Mouse (Mus musculus) gastrocnemius, adult 8-10 months (tissue): ENCODE measurements around the gene Gsg1. TPM values are rescaled to one million over a fixed set of nuclear protein-coding genes. Genes with fewer than 3 reads are reported as not detected.

Source experiments
- DNase-seq, 2 experiments: peaks; one replicate each; pipeline ENCODE4 v3.0.0; 2022; ENCODE audit warnings: low spot score in 2 of 2
- total RNA-seq, 4 experiments: library from RNA; stranded (reverse); gene quantifications; 2 replicates each; pipeline ENCODE4 v1.2.4; 2022

Gene Gsg1
- total RNA-seq, 4 experiments from 2014 or later = not detected

DNA sequence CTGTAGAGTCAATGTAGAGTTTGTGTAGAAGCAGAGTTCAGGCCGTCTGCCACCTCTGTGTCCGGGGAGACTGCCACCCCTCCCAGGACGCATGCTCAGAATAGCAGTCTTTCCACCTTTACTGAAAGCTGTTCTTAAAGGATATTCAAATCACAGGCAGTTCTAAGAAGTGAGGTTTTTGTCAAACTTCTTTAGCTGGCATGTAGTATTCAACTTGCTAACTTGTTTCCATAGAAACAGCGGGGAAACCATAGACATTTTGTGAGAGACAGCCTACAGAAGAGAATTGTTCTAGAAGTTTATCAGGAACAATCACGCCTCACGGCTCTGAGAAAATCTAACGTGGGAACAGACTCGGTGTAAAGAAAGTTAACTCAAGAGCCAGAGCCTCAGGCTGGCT is 47.2 kb downstream of the Gsg1 start:
- no peak for DNase-seq

DNA sequence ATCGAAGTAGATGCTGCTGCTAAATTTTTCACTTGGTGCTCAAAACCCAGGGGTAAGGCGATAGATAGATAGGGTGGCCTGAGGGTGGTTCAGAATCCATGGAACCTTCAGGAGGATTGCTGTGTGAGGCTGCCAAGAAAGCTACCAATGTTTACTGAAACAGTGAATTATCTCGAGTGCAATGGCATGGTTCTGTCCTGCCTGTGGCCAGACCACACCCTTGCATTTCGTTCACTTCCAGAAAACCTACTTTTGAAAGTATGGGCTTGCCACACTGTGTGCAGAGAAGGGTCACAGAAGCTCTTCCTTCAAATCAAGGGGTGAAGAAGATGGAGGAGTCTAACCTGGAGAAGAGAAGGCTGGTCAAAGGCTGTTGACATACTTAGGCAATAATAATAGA is 48.3 kb downstream of the Gsg1 start:
- no peak for DNase-seq

DNA sequence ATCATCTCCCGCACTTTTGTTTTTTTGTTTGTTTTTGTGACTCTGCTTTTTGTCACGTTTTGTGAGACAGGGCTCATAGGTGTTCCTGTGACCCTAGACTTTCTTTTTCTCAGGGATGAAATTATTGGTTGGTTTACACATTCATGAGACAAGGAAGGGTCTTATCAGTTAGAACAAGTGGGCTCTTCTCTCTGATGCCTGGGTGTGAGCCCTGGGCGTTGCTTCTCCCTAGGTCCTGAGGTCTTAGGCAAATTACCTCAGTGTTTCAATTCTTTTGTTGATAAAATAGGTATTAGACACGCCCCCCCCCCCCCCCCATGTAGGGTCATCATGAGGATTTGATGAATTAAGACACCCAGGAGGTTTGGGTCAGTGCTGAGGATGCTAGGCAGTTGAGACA is 49.3 kb downstream of the Gsg1 start:
- DNase-seq = no peak

DNA sequence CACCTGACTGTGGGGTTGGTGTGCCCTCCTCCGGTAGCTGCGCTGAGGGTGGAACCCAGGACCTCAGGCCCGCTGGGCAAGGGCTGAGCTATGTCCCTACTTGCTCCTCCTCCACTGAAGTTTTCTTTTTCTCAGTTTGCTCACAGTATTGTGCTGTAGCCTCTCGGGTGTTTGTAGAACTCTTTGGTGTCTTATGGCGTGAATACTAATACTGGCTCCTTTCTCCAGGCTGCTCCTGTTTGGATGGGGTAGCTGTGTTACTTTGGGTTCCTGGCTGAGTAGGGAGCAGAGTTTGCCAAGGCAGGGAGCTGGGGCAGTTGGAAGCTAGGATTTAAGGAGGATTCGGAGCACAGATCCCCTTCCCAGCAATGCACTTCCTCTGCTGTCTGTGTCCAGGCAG is 50.4 kb downstream of the Gsg1 start:
- DNase-seq = no peak

DNA sequence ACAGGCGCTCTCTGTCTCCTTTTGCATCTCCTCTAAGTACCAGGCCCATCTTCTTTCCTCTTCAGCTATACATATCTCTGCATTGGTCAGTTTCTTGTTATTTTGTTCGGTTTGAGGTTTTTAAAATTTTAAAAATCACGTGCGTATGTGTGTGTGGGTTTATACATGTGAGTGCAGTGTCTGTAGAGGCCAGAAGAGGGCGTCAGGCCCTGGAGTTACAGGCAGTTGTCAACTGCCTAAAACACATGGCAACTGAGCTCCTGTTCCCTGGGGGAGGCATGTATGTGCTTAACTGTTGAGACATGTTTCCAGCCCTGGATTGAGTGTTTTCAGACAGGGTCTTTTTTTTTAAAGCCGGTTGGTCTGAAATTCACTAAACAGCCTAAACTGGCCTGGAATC is 51.5 kb downstream of the Gsg1 start:
- DNase-seq = no peak

DNA sequence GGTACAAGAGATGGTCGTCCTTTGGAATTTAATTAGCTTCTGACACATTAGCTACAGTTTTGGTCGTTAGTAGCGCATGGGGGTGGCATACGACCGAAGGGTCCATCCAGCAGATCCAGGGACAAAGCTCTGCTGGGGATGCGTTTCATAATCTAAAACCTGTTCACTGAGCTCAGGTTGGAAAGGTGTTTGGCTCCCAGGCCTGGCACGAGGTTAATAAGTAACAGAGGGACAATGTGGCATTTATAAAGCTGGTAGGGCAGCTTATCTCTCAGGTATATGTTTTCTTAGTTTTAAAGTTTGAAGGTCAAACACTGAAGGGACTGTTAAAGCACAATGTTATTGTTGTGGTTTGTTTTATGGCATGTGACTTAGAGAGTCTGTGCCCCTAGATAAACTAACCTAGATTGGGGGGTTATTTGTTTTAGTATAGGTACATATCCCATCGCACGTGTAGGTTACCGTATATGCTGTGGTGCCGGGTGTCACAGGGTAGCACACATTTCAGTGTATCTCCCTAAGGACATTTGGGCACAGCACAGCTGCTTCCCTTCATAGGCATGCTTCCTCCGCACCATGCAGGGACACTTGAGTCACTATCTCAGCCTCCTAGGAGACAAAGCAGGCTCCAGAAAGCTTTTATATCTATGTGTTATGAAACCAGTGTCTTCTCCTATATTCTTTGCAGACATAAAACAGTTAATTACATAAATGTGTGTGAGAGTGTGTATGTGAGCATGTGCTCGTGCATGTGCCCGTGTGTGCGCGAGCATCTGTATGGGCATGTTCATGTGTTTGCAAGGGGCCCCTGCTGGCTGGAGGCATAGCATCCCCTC is 53.8 kb downstream of the Gsg1 start:
- DNase-seq = no peak

DNA sequence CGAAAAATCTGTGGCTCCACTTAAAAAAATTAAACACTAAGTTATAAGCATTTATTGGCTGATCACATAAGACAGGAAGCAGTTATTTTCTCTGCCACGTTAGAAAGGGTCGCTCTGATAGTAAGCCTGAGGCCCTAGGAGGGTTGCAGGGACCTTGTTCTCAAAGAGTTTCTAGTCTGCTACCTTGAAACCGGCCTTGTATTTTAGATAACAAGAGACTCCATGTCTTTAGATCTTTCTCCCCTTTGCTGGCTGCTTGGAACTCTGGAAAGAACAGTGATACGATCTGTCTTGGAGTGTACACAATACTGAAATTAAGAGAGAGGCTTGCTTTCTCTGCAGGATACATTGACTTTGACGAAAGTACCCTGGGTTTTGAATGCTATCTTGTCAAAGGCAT is 55.4 kb downstream of the Gsg1 start:
- DNase-seq = no peak

DNA sequence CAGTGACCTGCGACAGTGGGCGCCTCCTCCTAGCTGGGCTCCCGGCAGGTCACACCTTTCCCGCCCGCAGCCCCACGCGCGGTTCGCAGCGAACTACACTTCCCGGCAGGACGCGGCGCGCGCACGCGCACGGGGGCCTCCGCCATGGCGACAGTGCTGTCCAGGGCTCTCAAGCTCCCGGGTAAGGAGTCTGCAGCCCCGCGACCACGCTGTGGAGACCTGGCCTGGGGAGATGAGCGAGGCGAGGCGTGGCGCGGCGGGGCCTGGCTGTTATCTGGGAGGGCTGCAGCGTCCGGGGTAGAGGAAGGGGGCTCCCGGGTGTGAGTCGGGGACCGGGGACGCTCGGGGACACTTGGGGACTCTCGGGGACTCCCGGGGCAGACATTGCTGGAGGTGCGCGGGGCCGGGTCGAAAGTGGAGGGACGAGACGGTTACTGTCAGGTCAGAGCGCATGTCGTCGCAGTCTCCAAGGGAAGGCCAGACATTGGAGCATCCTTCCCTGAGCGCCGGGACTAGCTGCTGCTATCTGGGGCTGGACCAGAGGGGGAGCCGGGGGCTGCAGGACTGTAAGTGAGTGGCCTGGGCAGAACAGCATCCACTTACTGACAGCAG is 56.1 kb downstream of the Gsg1 start, which contains the start of the genes Fam234b and Hebp1:
TSS of gene Fam234b (plus strand) at position 57 of the 612 bp plus-strand sequence.
TSS of gene Hebp1 (minus strand) at position 102 of the 612 bp plus-strand sequence.
- peak; percentile 59 to 72 for DNase-seq

DNA sequence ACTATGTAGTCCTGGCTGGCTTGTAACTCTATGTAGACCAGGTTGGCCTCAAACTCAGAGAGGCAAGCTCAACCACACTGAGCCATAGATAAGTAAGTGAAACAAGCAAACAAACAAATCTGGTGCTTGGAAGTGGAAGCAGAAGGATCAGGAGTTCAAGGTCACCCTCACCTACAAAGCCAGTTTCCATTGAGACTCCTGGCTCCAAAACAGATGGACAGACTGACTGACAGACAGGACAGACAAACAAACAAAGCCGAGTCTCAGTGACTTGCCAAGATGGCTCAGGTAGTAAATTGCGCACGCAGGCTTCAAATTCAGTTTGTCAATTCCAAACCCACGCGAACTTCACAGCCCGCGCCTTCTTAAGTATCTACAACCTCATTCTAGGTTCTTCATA is 56.7 kb downstream of the Gsg1 start:
- DNase-seq = no peak

DNA sequence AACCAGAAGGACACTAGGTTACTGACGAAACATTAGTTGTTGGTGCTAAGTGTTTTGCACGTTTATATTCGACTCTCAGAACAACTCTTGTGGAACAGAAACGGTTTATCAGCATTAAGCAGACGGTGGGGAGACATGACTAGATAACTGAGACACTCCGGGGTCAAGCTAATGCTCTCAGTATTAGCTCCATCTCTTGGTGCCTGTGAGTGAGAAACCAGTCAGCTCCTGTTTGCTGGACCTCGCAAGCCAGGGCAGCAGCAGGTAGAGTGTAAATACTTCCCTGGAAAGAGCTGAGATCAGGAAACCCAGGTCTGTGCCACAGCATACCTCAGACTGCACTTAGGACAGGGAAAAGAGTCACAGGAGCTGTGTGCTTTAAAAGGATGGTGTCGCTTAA is 57.4 kb downstream of the Gsg1 start:
- DNase-seq = no peak

DNA sequence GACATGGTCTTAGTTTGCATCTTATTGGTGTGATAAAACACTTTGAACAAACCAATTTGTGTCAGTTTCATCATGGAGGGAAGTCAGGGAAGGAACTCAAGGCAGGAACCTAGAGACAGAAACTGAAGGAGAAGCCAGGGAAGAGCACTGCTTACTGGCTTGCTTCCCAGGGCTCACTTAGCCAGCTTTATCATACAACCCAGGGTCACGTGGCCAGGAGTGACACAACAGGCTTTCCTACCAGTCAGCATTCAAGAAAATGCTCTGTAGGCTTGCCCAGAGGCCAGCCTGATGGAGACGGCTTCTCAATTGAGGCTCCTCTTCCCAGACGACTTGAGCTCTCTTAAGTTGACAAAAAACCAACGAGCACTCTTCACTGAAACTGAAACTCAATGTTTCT is 59.2 kb downstream of the Gsg1 start:
- no peak for DNase-seq

DNA sequence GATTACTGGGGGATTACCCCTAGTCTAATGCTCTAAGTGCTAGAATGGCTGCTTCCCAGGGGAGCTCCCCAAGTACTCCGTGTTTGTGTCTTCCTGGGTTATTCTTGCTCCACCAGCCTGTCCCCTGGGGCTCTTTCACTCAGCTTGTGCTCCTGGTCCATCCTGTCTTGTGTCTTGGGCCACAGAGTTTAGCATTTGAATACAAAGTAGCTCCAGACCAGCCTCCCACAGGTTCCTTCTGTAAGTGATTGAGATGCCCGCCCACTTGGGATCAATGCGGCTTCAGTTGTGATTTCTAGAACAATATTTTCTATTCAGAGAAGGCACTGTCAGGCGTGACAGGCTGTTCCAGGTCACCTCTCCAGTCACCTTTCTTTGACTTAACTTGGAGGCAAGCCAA is 60.4 kb downstream of the Gsg1 start:
- DNase-seq = no peak

DNA sequence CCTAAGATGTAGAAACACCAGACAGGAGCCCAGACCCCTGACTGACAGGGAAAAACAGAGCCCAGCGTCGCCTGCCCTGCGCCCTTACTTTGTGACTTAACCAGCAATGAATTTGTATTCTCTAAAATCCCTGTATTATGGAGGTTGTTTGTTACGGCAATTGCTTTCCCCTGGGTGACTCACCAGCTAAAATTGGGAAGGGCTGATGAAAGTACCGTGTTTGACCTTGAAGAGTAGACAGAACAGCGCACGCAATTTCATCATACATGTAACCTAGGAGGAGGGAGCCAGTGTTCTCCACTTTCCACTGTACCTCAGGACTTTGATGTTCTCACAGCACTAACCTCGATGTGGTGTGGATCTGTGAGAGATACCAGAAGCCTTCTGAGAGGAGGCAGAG is 61.2 kb downstream of the Gsg1 start:
- DNase-seq = no peak

DNA sequence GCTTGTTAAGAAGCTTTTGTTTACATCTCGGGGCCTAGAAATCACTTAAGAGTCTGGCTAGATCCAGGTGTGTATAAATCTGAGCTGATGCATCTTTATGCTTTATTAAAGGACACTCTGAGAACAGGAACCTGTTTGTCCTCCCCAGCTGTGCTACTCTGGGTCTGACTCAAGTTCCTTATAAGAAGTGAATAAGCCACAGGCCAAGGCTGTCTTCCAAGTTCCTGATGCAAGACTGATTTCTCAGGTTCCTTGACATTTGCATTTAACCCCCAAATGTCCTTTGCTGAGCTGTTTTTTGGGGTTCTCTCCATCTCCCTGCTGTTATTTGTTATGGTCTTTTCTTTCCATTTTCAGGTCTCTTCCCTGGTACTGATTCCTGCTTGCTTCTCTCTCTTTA is 62.2 kb downstream of the Gsg1 start:
- DNase-seq = no peak

DNA sequence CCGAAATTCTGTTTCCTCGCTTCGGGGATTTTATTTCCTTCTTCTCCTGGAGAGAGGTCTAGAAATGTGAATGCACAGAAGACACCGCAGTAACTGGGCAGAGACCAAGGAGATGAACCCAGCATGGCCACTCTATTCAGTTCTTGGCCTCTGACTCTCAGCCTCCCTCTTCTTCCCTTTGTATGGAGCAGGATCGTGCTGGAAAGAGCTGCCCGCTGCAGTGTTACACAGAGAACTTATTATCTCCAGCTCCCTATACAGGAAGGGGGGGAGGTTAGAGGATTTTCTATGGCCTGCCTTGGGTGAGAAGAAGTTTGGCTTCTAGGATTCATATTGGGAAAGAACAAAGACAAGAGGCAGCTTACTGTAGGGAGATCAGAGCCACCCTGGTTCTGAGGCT is 64.0 kb downstream of the Gsg1 start:
- DNase-seq = no peak

DNA sequence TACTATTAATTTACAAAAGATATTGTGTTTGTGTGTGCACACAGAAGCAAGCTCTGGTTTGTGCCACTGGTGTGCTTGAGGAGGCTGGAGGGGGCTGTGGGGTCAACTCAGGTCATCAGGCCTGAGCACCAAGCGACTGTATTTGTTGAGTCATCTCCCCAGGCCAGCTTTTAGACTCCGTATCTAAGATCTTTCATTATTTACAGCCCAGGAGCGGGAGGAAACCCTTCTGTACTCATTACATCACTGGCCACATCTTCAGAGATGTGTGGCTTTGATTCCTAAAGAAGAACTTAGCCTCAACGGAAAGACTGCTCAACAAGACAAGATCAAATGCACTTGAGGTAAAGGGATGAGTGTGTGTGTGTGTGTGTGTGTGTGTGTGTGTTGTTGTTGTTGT is 65.5 kb downstream of the Gsg1 start:
- no peak for DNase-seq

Other genes with a start within 250 kb of the Gsg1 start
- 10 to 100 TPM; 23.7 to 25.3 (median 24.7) TPM for gene Ddx47, start 242.7 kb downstream of the Gsg1 start, total RNA-seq
- under 1 TPM; 0.13 to 0.73 (median 0.27) TPM for gene Gprc5a, start 188.7 kb downstream of the Gsg1 start, total RNA-seq
- gene Gprc5d, start 136.1 kb downstream of the Gsg1 start, total RNA-seq = not detected
- 1 to 10 TPM; 3.0 to 3.6 (median 3.3) TPM for gene Fam234b, start 56.4 kb downstream of the Gsg1 start, total RNA-seq
- gene Hebp1, start 56.3 kb downstream of the Gsg1 start, total RNA-seq = 10 to 100 TPM in 2 of 4 experiments, 1 to 10 TPM in 2; 4.3 to 13.2 (median 9.9) TPM
- not detected for gene Pbp2, start 56.1 kb upstream of the Gsg1 start, total RNA-seq
- gene Emp1, start 108.2 kb upstream of the Gsg1 start, total RNA-seq = 10 to 100 TPM; 12.3 to 26.2 (median 18.0) TPM